Mouse (Mus musculus) heart, adult 8-10 months (tissue): ENCODE data around the gene Mark1. TPM values are rescaled to one million over a fixed set of nuclear protein-coding genes. Genes with fewer than 3 reads are reported as not detected.

Experiments
- DNase-seq: peaks from one replicate; pipeline ENCODE4 v3.0.0; 2022; ENCODE audit warnings: low spot score
- total RNA-seq, 4 experiments: library from RNA; stranded (reverse); gene quantifications; 2 replicates each; pipeline ENCODE4 v1.2.4; 2022

Gene Mark1
- 1 to 10 TPM; 8.0 to 9.2 (median 8.6) TPM for total RNA-seq

GRCm38 (mm10) chr1:184999071-184999750 is at the start of gene Mark1:
Gene Mark1, minus strand, starts transcription at chr1:184999570.
- no peak for DNase-seq

DNA sequence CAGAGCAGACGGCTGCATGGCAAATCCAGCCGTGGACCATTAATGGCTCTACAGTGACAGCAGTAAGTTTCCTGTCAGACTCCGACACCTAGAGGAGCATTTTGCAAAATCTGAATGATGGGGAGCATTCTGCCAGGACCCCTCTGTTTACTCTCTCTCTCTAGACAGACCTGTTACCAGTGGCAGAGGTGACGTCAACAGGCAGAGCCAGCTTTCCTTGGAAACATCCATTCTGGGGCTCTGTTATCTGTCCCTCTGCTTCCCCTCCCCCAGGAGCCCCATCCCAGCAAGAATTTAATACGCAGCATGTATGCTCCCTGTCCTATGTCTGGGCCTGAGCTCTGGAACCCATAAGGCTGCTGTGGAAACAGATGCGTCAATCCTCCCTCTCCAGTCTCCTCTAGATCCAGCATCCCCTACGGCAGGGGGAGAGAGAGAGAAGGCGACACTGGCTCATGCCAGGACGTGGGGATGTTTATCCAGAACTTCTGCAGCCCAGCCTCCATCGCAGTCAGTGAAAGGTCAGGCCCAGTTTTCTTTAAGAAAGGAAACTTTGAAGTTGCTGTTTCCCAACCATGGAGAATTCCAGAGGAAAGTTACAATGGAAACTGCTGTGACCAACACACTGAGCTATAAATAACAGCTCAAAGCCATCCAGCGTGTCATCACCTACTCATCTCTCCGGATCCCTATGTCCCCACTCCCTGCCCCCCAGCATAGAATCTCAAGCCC is 48.3 kb upstream of the Mark1 start:
- DNase-seq, result no peak

- DNase-seq, result no peak
Measured at GRCm38 (mm10) chr1:185046513-185046912, 47.1 kb upstream of the Mark1 start.

DNA sequence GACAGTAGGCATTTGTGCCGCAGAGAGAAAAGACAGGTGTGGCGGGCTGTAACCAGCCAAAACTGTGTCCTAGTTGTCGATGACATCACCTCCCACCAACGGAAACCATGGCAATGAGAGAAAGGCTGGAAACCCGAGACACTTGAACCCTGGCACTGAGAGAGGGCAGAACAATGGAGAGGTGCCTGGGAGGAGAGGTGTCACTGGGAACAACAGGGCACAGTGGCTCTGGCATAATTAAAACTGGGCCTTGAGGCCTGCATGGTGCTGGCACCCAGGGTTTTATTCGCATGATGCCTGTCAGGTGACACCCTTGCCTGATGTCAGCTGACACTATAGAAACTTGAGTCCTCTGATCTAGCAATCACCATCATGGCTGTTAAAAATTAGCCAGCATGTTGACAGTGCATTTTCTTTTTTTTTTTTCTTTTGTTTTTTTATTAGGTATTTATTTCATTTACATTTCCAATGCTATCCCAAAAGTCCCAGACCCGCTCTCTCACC is 38.9 kb upstream of the Mark1 start:
- no peak for DNase-seq

DNA sequence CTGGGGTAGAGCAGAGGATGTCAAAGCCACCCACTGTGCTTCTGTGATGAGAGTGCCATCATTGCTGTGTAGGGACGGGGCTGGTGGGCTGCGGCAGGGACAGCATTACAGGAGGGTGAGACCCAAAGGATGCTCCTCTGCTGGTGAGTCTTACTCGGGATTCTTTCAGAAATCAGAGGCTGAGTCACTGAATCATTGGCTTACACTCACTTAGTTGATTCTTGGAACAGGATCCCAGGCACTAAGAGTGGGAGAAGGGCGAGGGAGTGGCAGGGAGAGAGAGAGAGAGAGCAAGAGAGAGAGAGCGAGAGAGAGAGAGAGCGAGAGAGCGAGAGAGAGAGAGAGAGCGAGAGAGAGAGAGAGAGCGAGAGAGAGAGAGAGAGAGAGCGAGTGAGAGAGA is 31.2 kb upstream of the Mark1 start:
- no peak for DNase-seq

- no peak for DNase-seq
Measured at GRCm38 (mm10) chr1:185020429-185021168, 21.2 kb upstream of the Mark1 start.

DNA sequence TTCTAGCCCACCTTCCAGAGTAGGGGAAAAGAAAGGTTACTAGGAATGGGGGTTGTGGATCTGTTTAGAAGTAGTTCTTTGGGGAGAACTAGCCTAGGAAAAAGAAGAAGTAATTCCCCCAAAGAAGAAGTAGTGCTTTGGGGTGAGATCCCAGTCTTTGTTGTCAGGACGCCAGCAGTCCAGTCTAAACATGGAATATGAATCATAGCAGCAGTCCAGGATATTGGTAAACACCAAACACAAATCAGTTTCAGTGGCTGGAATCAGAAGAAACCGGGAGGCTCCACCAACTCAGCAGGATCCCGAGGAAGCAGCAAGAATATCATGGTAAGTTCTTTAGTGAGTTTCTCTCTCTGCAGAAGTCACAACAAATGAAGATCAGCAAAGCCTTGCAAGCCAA is 13.2 kb upstream of the Mark1 start:
- no peak for DNase-seq

DNA sequence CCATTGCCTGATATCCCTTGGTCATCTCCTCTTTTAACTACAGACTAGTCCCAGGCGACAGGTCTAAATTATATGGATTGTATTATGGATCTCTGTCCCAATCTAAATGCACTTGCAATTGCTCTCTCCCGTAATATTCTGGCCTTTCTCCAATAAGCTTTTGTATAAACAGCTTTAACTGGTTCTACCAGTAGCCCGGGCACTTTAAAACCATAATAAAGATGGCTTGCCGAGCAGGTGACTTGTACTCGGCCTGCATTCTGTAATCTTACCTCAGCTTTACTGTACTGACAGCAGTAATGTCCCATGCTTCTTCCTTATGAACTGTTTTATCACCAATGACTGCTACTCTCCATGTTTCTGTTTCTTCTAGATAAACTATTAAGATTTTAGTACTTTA is 7.7 kb upstream of the Mark1 start:
- DNase-seq, result no peak

DNA sequence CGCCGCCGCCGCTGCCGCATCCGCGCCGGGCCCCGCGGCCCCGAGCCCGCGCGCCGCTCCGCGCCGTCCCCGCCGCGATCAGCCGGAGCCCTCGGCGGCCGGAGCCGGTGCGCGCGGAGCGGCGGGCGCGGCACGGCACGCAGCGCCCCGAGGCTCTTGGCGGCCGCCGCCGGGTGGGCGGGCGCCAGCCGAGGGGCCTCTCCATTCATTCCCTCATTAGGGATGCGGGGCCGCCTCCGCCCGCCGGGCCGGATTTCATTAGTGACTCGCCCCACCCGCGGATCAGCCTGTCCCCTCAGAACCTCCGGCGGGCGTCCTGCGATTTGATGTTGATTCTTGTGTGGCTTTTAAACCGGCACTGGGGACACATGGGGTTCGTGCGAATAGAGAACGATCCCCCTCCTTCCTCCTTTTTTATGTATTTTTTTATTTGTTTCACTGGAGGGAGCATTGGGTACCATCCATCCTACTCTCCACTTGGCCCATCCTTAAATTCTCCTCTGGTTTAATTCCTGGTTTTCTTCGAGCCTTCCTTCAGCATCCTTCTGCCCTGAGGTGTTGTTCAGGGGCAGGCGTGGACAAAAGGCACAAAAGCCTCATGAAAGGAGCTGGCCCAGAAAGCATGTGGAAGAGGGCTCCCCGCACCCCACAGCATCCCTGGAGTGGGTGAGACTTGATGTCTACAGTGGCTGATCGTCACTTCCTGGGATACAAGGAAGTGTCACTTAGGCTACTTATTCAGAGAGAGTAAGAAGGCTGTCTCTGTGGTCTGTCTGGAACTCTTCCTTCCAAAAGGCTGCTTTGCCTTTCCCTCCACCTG is 620 bp upstream of the Mark1 start:
- no peak for DNase-seq

- DNase-seq, result no peak
Measured at GRCm38 (mm10) chr1:184998631-184999030, 739 bp downstream of the Mark1 start.

GRCm38 (mm10) chr1:184998161-184998560 is 1.2 kb downstream of the Mark1 start:
- no peak for DNase-seq

DNA sequence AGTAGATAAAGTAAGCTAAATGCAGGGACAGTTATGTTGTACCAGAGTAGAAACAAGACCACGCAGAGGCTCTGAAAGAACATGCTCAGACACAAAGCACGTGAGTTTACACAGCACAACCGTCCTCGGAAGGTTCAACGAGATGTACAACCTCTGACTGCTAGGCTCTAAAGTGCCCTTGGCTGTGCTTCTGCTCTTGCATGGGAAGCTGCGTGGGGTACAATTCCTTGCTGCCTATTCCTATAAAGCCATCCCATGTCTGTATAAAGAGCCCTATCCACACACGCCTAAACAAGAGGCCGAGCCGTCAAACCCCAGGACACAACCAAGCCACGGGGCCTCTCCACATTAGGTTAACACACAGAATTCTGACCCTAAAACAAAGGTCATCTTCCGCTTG is 1.9 kb downstream of the Mark1 start:
- no peak for DNase-seq

- DNase-seq, result no peak
Measured at GRCm38 (mm10) chr1:184995335-184995734, 4.0 kb downstream of the Mark1 start.

GRCm38 (mm10) chr1:184991191-184991590 is 8.2 kb downstream of the Mark1 start:
- no peak for DNase-seq

- no peak for DNase-seq
Measured at GRCm38 (mm10) chr1:184986748-184987147, 12.6 kb downstream of the Mark1 start.

DNA sequence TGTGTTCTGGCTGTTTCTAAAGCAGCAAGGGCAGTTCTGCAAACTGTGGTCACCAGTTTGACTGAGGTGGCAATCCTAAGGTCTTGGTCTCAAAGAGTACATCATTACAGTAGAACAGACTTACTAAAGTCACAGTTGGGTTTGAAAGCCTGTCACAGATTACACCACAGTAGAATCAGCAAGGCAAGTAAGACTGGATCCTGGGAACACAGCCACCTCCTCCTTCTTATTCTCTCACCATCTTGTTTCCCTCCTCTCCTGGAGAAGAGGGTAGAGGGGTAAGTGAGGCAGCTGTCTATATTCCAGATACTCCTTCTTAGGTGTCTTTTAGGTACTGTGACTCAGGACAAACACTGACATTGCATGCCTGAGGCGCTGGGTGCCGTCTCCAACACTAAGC is 14.6 kb downstream of the Mark1 start:
- DNase-seq, result no peak

- DNase-seq, result no peak
Measured at GRCm38 (mm10) chr1:184983751-184984150, 15.6 kb downstream of the Mark1 start.

GRCm38 (mm10) chr1:184972214-184972776 is 27.1 kb downstream of the Mark1 start:
- no peak for DNase-seq

- no peak for DNase-seq
Measured at GRCm38 (mm10) chr1:184969374-184969773, 30.0 kb downstream of the Mark1 start.

GRCm38 (mm10) chr1:184965682-184966360 is 33.5 kb downstream of the Mark1 start:
- peak; percentile 24 for DNase-seq
